Mouse (Mus musculus): ENCODE results near the gene Bmp5.
"Not testable (repeated sequence)": the region's sequence is repeated elsewhere in the genome, so short reads cannot be mapped to it uniquely, and the experiment has no call there.

Bmp5 gene

GRCm38 (mm10) chr9:75775129-75775845 is at the start of gene Bmp5:
Gene Bmp5, plus strand, starts transcription at chr9:75775364.
- no peak for DNase-seq

- peak in 1 of 2 experiments; percentile 26 for DNase-seq
These were observed 15.1 kb upstream of the Bmp5 start for GRCm38 (mm10) chr9:75760075-75760474.

- no peak for DNase-seq
These were observed 13.6 kb upstream of the Bmp5 start for GRCm38 (mm10) chr9:75761567-75761966.

- peak; percentile 33 to 64 for DNase-seq
These were observed 12.7 kb upstream of the Bmp5 start for GRCm38 (mm10) chr9:75762487-75762886.

GRCm38 (mm10) chr9:75764792-75765191 is 10.4 kb upstream of the Bmp5 start:
- no peak for DNase-seq

GRCm38 (mm10) chr9:75766521-75766920 is 8.6 kb upstream of the Bmp5 start:
- DNase-seq: no peak

- no peak for DNase-seq
These were observed 6.1 kb upstream of the Bmp5 start for GRCm38 (mm10) chr9:75769042-75769441.

GRCm38 (mm10) chr9:75776153-75776552 is 989 bp downstream of the Bmp5 start:
- DNase-seq: no peak

GRCm38 (mm10) chr9:75778762-75779346 is 3.7 kb downstream of the Bmp5 start:
- no peak for DNase-seq

GRCm38 (mm10) chr9:75780558-75781276 is 5.6 kb downstream of the Bmp5 start:
- no peak for DNase-seq

GRCm38 (mm10) chr9:75781600-75781999 is 6.4 kb downstream of the Bmp5 start:
- DNase-seq: no peak

- no peak for DNase-seq
These were observed 8.4 kb downstream of the Bmp5 start for GRCm38 (mm10) chr9:75783573-75783972.

GRCm38 (mm10) chr9:75785959-75786358 is 10.8 kb downstream of the Bmp5 start:
- no peak for DNase-seq

- DNase-seq: no peak
These were observed 12.0 kb downstream of the Bmp5 start for GRCm38 (mm10) chr9:75787121-75787520.

- no peak for DNase-seq
These were observed 14.8 kb downstream of the Bmp5 start for GRCm38 (mm10) chr9:75789879-75790428.

GRCm38 (mm10) chr9:75804940-75805339 is 29.8 kb downstream of the Bmp5 start:
- no peak for DNase-seq

GRCm38 (mm10) chr9:75808179-75808578 is 33.0 kb downstream of the Bmp5 start:
- DNase-seq: not testable (repeated sequence)

GRCm38 (mm10) chr9:75808659-75809058 is 33.5 kb downstream of the Bmp5 start:
- no peak for DNase-seq

- no peak for DNase-seq
These were observed 40.0 kb downstream of the Bmp5 start for GRCm38 (mm10) chr9:75815161-75815560.

- DNase-seq: no peak
These were observed 43.2 kb downstream of the Bmp5 start for GRCm38 (mm10) chr9:75818400-75818799.

GRCm38 (mm10) chr9:75832468-75832867 is 57.3 kb downstream of the Bmp5 start:
- no peak for DNase-seq

- DNase-seq: no peak
These were observed 58.1 kb downstream of the Bmp5 start for GRCm38 (mm10) chr9:75833189-75833732.

- DNase-seq: no peak
These were observed 64.3 kb downstream of the Bmp5 start for GRCm38 (mm10) chr9:75839450-75839849.
